Mouse (Mus musculus): Measurements from ENCODE around the gene Garem2. TPM values are rescaled to one million over a fixed set of nuclear protein-coding genes. Genes with fewer than 3 reads are reported as not detected.

Garem2 gene
- polyA plus RNA-seq, 1 experiment = 0.09 TPM

GRCm38 (mm10) chr5:30120106-30120505 is 15.1 kb downstream of the Garem2 start:
- TF ChIP-seq POLR2A (IDR thresholded peaks at IDR 0.05; ENCODE audit: borderline replicate concordance, extremely low read depth, low read depth, low read length) (no peak), CTCF (IDR thresholded peaks at IDR 0.05; ENCODE audit: insufficient read depth, low read length) (no peak)
- DNase-seq = no peak
- H3K4me3 ChIP-seq (replicated peaks; ENCODE audit: extremely low read depth, low read depth, low read length) = no peak overlapping the region
- WGBS = 80% methylated on average over 7 of the region's 7 CpGs
- no peaks in the 10 kb centered on the region for H3K4me1 ChIP-seq (ENCODE audit: control insufficient read depth, insufficient read depth, low read length)

- TF ChIP-seq POLR2A (IDR thresholded peaks at IDR 0.05; ENCODE audit: borderline replicate concordance, extremely low read depth, low read depth, low read length) (no peak), CTCF (IDR thresholded peaks at IDR 0.05; ENCODE audit: insufficient read depth, low read length) (no peak)
- Histone ChIP-seq H3K4me1 (ENCODE audit: control insufficient read depth, insufficient read depth, low read length) (no peaks in the 10 kb centered on the region), H3K4me3 (replicated peaks; ENCODE audit: extremely low read depth, low read depth, low read length) (no peak overlapping the region)
- WGBS = 91% methylated on average over 6 of the region's 6 CpGs
- no peak for DNase-seq
Measured at GRCm38 (mm10) chr5:30122481-30122880, 17.5 kb downstream of the Garem2 start.

- no peak overlapping the region for H3K4me3 ChIP-seq (replicated peaks; ENCODE audit: extremely low read depth, low read depth, low read length)
- WGBS = 47% methylated on average over 5 of the region's 5 CpGs
Measured at GRCm38 (mm10) chr5:30125587-30125986, 20.6 kb downstream of the Garem2 start.

GRCm38 (mm10) chr5:30126756-30127155 is 21.8 kb downstream of the Garem2 start:
- Histone ChIP-seq H3K4me3 (replicated peaks; ENCODE audit: extremely low read depth, low read depth, low read length) (no peak overlapping the region), H3K4me1 (ENCODE audit: control insufficient read depth, insufficient read depth, low read length) (no peaks in the 10 kb centered on the region)
- WGBS = 81% methylated on average over 7 of the region's 7 CpGs
- TF ChIP-seq POLR2A (IDR thresholded peaks at IDR 0.05; ENCODE audit: borderline replicate concordance, extremely low read depth, low read depth, low read length) = no peak
- TF ChIP-seq CTCF (IDR thresholded peaks at IDR 0.05; ENCODE audit: insufficient read depth, low read length) = no peak
- no peak for DNase-seq

More at GRCm38 (mm10) chr5:30125587-30125986, 20.6 kb downstream of the Garem2 start:
- no peak for DNase-seq
- TF ChIP-seq CTCF (IDR thresholded peaks at IDR 0.05; ENCODE audit: insufficient read depth, low read length) = peak; percentile 76
- no peak for TF ChIP-seq POLR2A (IDR thresholded peaks at IDR 0.05; ENCODE audit: borderline replicate concordance, extremely low read depth, low read depth, low read length)
- no peaks in the 10 kb centered on the region for H3K4me1 ChIP-seq (ENCODE audit: control insufficient read depth, insufficient read depth, low read length)

- Histone ChIP-seq H3K4me1 (ENCODE audit: control insufficient read depth, insufficient read depth, low read length) (no peaks in the 10 kb centered on the region), H3K4me3 (replicated peaks; ENCODE audit: extremely low read depth, low read depth, low read length) (no peak overlapping the region)
- WGBS = 89% methylated on average over 13 of the region's 13 CpGs
- DNase-seq = no peak
- TF ChIP-seq POLR2A (IDR thresholded peaks at IDR 0.05; ENCODE audit: borderline replicate concordance, extremely low read depth, low read depth, low read length) (no peak), CTCF (IDR thresholded peaks at IDR 0.05; ENCODE audit: insufficient read depth, low read length) (no peak)
Measured at GRCm38 (mm10) chr5:30127921-30128597, 23.1 kb downstream of the Garem2 start.

- no peak for TF ChIP-seq POLR2A (IDR thresholded peaks at IDR 0.05; ENCODE audit: borderline replicate concordance, extremely low read depth, low read depth, low read length)
- no peak for TF ChIP-seq CTCF (IDR thresholded peaks at IDR 0.05; ENCODE audit: insufficient read depth, low read length)
- no peaks in the 10 kb centered on the region for H3K4me1 ChIP-seq (ENCODE audit: control insufficient read depth, insufficient read depth, low read length)
- 95% methylated on average over 6 of the region's 6 CpGs for WGBS
- no peak overlapping the region for H3K4me3 ChIP-seq (replicated peaks; ENCODE audit: extremely low read depth, low read depth, low read length)
- no peak for DNase-seq
Measured at GRCm38 (mm10) chr5:30128680-30129079, 23.7 kb downstream of the Garem2 start.

GRCm38 (mm10) chr5:30131246-30131645 is 26.3 kb downstream of the Garem2 start:
- no peaks in the 10 kb centered on the region for H3K4me1 ChIP-seq (ENCODE audit: control insufficient read depth, insufficient read depth, low read length)
- no peak overlapping the region for H3K4me3 ChIP-seq (replicated peaks; ENCODE audit: extremely low read depth, low read depth, low read length)
- TF ChIP-seq CTCF (IDR thresholded peaks at IDR 0.05; ENCODE audit: insufficient read depth, low read length) (no peak), POLR2A (IDR thresholded peaks at IDR 0.05; ENCODE audit: borderline replicate concordance, extremely low read depth, low read depth, low read length) (no peak)
- WGBS = 81% methylated on average over 4 of the region's 4 CpGs
- DNase-seq = no peak

GRCm38 (mm10) chr5:30132173-30132572 is 27.2 kb downstream of the Garem2 start:
- Histone ChIP-seq H3K4me1 (ENCODE audit: control insufficient read depth, insufficient read depth, low read length) (no peaks in the 10 kb centered on the region), H3K4me3 (replicated peaks; ENCODE audit: extremely low read depth, low read depth, low read length) (no peak overlapping the region)
- TF ChIP-seq CTCF (IDR thresholded peaks at IDR 0.05; ENCODE audit: insufficient read depth, low read length) = no peak
- no peak for TF ChIP-seq POLR2A (IDR thresholded peaks at IDR 0.05; ENCODE audit: borderline replicate concordance, extremely low read depth, low read depth, low read length)
- 87% methylated on average over 2 of the region's 2 CpGs for WGBS
- DNase-seq = no peak

- no peak overlapping the region for H3K4me3 ChIP-seq (replicated peaks; ENCODE audit: extremely low read depth, low read depth, low read length)
- 90% methylated on average over 11 of the region's 11 CpGs for WGBS
- DNase-seq = no peak
- no peaks in the 10 kb centered on the region for H3K4me1 ChIP-seq (ENCODE audit: control insufficient read depth, insufficient read depth, low read length)
- TF ChIP-seq CTCF (IDR thresholded peaks at IDR 0.05; ENCODE audit: insufficient read depth, low read length) (no peak), POLR2A (IDR thresholded peaks at IDR 0.05; ENCODE audit: borderline replicate concordance, extremely low read depth, low read depth, low read length) (no peak)
Measured at GRCm38 (mm10) chr5:30135711-30136231, 30.8 kb downstream of the Garem2 start.

- no peak for DNase-seq
- 93% methylated on average over 9 of the region's 9 CpGs for WGBS
- H3K4me1 ChIP-seq (ENCODE audit: control insufficient read depth, insufficient read depth, low read length) = no peaks in the 10 kb centered on the region
- H3K4me3 ChIP-seq (replicated peaks; ENCODE audit: extremely low read depth, low read depth, low read length) = no peak overlapping the region
- no peak for TF ChIP-seq POLR2A (IDR thresholded peaks at IDR 0.05; ENCODE audit: borderline replicate concordance, extremely low read depth, low read depth, low read length)
- TF ChIP-seq CTCF (IDR thresholded peaks at IDR 0.05; ENCODE audit: insufficient read depth, low read length) = no peak
Measured at GRCm38 (mm10) chr5:30137271-30137670, 32.3 kb downstream of the Garem2 start.
